Mouse (Mus musculus) spleen, adult 18-20 months (tissue): ENCODE measurements around the gene Nfx1.

ENCODE experiments used
- DNase-seq, 2 experiments: peaks; one replicate each; pipeline ENCODE4 v3.0.0; 2022; ENCODE audit warnings: mixed read lengths in 2 of 2

Nfx1 gene

GRCm38 (mm10) chr4:40976651-40977050 is 5.9 kb downstream of the Nfx1 start:
- no peak for DNase-seq

GRCm38 (mm10) chr4:40979430-40979829 is 8.7 kb downstream of the Nfx1 start:
- DNase-seq = no peak

GRCm38 (mm10) chr4:40982486-40982885 is 11.8 kb downstream of the Nfx1 start:
- no peak for DNase-seq

- DNase-seq = no peak
These were observed 13.0 kb downstream of the Nfx1 start for GRCm38 (mm10) chr4:40983686-40984085.

- DNase-seq = no peak
These were observed 18.9 kb downstream of the Nfx1 start for GRCm38 (mm10) chr4:40989633-40990032.

- no peak for DNase-seq
These were observed 25.6 kb downstream of the Nfx1 start for GRCm38 (mm10) chr4:40996302-40996701.

GRCm38 (mm10) chr4:40997916-40998315 is 27.2 kb downstream of the Nfx1 start:
- no peak for DNase-seq

- DNase-seq = no peak
These were observed 29.6 kb downstream of the Nfx1 start for GRCm38 (mm10) chr4:41000271-41000670.

- DNase-seq = no peak
These were observed 30.3 kb downstream of the Nfx1 start for GRCm38 (mm10) chr4:41000842-41001639.

GRCm38 (mm10) chr4:41013351-41013750 is 42.6 kb downstream of the Nfx1 start:
- no peak for DNase-seq

- no peak for DNase-seq
These were observed 45.1 kb downstream of the Nfx1 start for GRCm38 (mm10) chr4:41015798-41016197.

GRCm38 (mm10) chr4:41021094-41021493 is 50.4 kb downstream of the Nfx1 start:
- no peak for DNase-seq

- DNase-seq = no peak
These were observed 55.5 kb downstream of the Nfx1 start for GRCm38 (mm10) chr4:41026086-41026787.

GRCm38 (mm10) chr4:41027872-41028271 is 57.2 kb downstream of the Nfx1 start:
- DNase-seq = no peak

GRCm38 (mm10) chr4:41028272-41028671 is 57.6 kb downstream of the Nfx1 start:
- DNase-seq = no peak

- no peak for DNase-seq
These were observed 58.7 kb downstream of the Nfx1 start for GRCm38 (mm10) chr4:41029372-41029771.

GRCm38 (mm10) chr4:41031242-41031641 is 60.5 kb downstream of the Nfx1 start:
- DNase-seq = no peak

- no peak for DNase-seq
These were observed 67.2 kb downstream of the Nfx1 start for GRCm38 (mm10) chr4:41037942-41038341.

GRCm38 (mm10) chr4:41040983-41041382 is 70.3 kb downstream of the Nfx1 start:
- no peak for DNase-seq

GRCm38 (mm10) chr4:41042880-41043279 is 72.2 kb downstream of the Nfx1 start:
- DNase-seq = no peak

GRCm38 (mm10) chr4:41043961-41044360 is 73.3 kb downstream of the Nfx1 start:
- no peak for DNase-seq

- no peak for DNase-seq
These were observed 74.6 kb downstream of the Nfx1 start for GRCm38 (mm10) chr4:41045288-41045687.

- DNase-seq = no peak
These were observed 75.6 kb downstream of the Nfx1 start for GRCm38 (mm10) chr4:41046254-41046795.
